Mouse (Mus musculus) kidney, embryonic 16.5 days (tissue): ENCODE measurements around the gene Ccdc137. TPM values are rescaled to one million over a fixed set of nuclear protein-coding genes. Genes with fewer than 3 reads are reported as not detected.

Source experiments
- ATAC-seq: fragments of 200-750 bp; cut with Nextera tagmentation; 2 replicates; pipeline ENCODE4 v1.8.0; 2017; ENCODE audit warnings: moderate TSS enrichment; ENCODE audit not compliant: low FRiP score, low TSS enrichment
- H3K27ac ChIP-seq: fragments of 300-500 bp; sonication (generic); 2 replicates; pipeline ENCODE4 v1.5.1; 2014; ENCODE audit warnings: low read length
- H3K27me3 ChIP-seq: fragments of 300-500 bp; sonication (generic); 2 replicates; pipeline ENCODE4 v1.6.1; 2014; ENCODE audit warnings: low read length, control low read depth, mixed read lengths; ENCODE audit not compliant: insufficient read depth
- H3K36me3 ChIP-seq: fragments of 300-500 bp; sonication (generic); 2 replicates; pipeline ENCODE4 v1.6.1; 2014; ENCODE audit warnings: low read length, control low read depth, mixed read lengths; ENCODE audit not compliant: insufficient read depth
- H3K4me1 ChIP-seq: fragments of 300-500 bp; sonication (generic); 2 replicates; pipeline ENCODE4 v1.6.1; 2014; ENCODE audit warnings: low read length, control low read depth, mixed read lengths; ENCODE audit not compliant: insufficient read depth
- H3K4me2 ChIP-seq: fragments of 300-500 bp; sonication (generic); replicated peaks from 2 replicates; pipeline ENCODE4 v1.6.1; 2014; ENCODE audit warnings: low read depth, low read length
- H3K4me3 ChIP-seq: fragments of 300-500 bp; sonication (generic); 2 replicates; pipeline ENCODE4 v1.5.1; 2014; ENCODE audit warnings: mild to moderate bottlenecking, low read length
- H3K9ac ChIP-seq: fragments of 300-500 bp; sonication (generic); replicated peaks from 2 replicates; pipeline ENCODE4 v1.6.1; 2014; ENCODE audit warnings: low read length
- H3K9me3 ChIP-seq: fragments of 300-500 bp; sonication (generic); 2 replicates; pipeline ENCODE4 v1.6.1; 2016; ENCODE audit warnings: low read length, control low read depth
- WGBS: fragments of 180-500 bp; shearing (Covaris S2); extraction: QIAGEN DNeasy Blood & Tissue Kit; methylation state at CpG from one replicate; pipeline ENCODE4 v1.1.7; 2014; 5-methylcytosine and 5-hydroxymethylcytosine counted together
- polyA plus RNA-seq: library from polyadenylated mRNA; unstranded; fragments of >200 nt; fragmentation: Nextera tagmentation; extraction: Ambion mirVana; gene quantifications from 2 replicates; pipeline ENCODE4 v1.2.1, GENCODE M21; 2015

The Ccdc137 gene
- polyA plus RNA-seq, 1 experiment from 2014 or later = 40.6 TPM

DNA sequence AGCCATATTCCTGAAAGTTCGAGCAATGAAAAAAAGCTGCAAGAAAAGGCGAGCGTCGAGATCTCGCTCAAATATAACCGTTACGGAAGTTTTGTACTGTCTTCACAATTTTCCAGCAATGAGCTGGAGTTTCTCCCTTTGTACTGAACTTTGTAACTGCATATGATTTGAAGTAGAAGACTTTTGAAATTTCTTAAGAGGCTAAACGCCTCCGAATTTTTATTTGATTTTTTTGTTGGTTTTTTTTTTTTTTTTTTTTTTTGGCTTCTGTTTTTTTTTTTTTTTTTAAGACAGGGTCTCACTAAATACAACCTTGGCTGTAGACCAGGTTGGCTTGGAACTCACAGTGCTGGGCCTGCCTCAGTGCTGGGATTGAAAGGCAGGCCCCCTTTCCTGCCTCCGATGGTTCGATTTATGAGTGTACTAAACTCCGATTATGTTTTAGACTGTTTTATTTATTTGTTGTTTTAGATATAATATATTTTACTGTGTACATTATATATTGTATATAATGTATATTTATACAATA is 20.0 kb upstream of the Ccdc137 start:
- Histone ChIP-seq H3K9ac (peak overlapping the region; percentile 93), H3K36me3 (peaks cover 3% of the 10 kb centered on the region), H3K4me3 (peak overlapping the region; percentile 89), H3K27me3 (no peaks in the 10 kb centered on the region), H3K4me1 (peaks cover 14% of the 10 kb centered on the region), H3K27ac (peak overlapping the region; percentile 76), H3K4me2 (peak overlapping the region; percentile 96), H3K9me3 (no peaks in the 10 kb centered on the region)
- 20% methylated on average over 12 of the region's 12 CpGs for WGBS
- no peak for ATAC-seq

DNA sequence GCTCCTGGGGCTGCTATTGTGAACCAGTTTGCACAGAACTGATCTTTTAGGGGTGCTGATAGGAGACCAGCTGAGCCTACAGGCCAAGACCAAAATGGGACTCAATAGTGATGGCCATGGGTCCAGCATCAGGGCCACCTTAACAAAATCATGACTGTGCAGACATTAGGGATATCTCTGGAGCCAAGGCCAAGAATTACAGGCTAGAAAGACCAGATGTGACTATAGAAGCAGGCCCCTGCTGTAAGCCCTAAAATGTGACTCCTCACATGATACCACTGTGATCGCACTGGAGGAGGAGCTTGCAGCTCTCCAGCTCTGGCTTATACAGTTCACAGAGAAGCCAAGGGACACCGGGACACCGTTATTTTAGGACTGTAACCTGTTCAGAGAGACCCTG is 15.6 kb upstream of the Ccdc137 start, which contains the start of gene Tspan10:
Gene Tspan10 (plus strand): TSS at position 301 of the 400 bp plus-strand sequence.
- ATAC-seq = no peak
- H3K9ac ChIP-seq = no peak within 1 kb of the TSS
- no peaks in the 10 kb centered on the region for H3K27me3 ChIP-seq
- H3K9me3 ChIP-seq = no peaks in the 10 kb centered on the region
- 91% methylated on average over 3 of the region's 3 CpGs for WGBS
- H3K4me1 ChIP-seq = 0 out of 2 replicates have a peak, but pooled peaks cover 2% of the 10 kb centered on the region
- H3K27ac ChIP-seq = no peak within 1 kb of the TSS
- no peak within 1 kb of the TSS for H3K4me2 ChIP-seq
- H3K36me3 ChIP-seq = no peaks in the 10 kb centered on the region
- H3K4me3 ChIP-seq = no peak within 1 kb of the TSS

DNA sequence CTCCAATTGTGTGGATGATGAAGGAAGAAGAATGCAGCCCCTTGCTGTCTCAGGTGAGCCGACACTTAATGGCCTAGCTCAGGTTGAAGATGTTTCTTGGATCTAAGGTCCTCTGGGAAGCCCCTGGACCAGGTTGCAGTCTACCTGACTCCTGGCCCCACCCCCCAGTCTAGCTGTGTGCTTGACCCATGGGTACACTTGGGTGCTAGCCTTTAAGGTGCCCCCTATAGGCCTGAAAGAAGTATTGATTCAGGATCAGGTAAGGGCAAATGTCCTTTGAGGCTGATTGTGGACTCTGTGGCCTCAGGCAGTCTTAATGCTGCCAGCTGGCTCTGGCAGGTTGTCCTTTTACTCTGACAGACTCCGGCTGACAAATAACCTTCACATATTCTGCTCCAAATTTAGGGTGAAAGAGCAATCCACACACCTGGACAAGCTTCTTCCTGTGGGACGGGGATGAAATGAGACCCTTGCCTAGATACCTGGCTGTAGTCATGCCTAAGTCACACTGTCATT is 15.1 kb upstream of the Ccdc137 start:
- no peak for ATAC-seq
- Histone ChIP-seq H3K27ac (no peak overlapping the region), H3K4me2 (no peak overlapping the region), H3K36me3 (no peaks in the 10 kb centered on the region), H3K9me3 (no peaks in the 10 kb centered on the region), H3K27me3 (no peaks in the 10 kb centered on the region), H3K4me1 (0 out of 2 replicates have a peak, but pooled peaks cover 2% of the 10 kb centered on the region), H3K9ac (no peak overlapping the region), H3K4me3 (no peak overlapping the region)
- 88% methylated on average over 3 of the region's 3 CpGs for WGBS

DNA sequence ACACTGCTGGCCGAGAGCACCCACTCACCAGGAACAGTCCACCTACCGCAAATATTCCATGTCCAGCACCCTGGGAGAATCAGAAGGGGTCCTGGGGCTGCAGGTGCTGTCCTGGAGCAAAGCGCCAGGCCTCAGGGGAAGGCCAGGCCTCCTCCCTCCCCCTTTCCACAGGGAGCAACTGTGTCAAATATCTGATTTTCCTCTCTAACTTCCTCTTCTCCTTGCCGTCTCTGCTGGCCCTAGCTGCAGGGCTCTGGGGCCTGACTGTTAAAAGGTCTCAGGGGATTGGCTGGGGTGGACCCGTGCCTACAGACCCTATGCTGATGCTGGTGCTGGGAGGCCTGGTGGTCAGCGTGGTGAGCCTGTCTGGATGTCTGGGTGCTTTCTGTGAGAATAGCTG is 13.8 kb upstream of the Ccdc137 start:
- no peaks in the 10 kb centered on the region for H3K27me3 ChIP-seq
- H3K9me3 ChIP-seq = no peaks in the 10 kb centered on the region
- no peak overlapping the region for H3K9ac ChIP-seq
- H3K27ac ChIP-seq = no peak overlapping the region
- no peak overlapping the region for H3K4me3 ChIP-seq
- no peaks in the 10 kb centered on the region for H3K4me1 ChIP-seq
- 65% methylated on average over 6 of the region's 6 CpGs for WGBS
- H3K4me2 ChIP-seq = no peak overlapping the region
- ATAC-seq = no peak
- H3K36me3 ChIP-seq = no peaks in the 10 kb centered on the region

DNA sequence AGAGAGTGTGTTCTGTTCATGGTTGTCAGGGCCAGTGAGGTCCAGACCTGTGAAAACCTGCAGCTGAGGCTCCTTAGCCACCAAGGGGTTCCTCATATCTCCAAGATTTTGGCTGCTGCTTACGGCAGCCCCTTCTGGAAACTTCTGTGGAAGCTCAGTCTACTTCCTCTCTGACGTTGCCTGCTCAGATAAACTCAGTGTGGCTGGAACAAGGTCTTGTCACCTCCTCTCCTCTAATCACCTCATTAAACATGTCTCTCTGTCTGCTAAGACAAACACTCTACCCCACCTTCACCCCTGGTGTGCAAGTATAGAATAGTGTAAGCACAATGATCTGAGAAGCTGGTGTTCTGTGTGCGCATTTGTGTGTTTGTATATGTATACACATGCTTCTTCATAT is 12.4 kb upstream of the Ccdc137 start:
- no peaks in the 10 kb centered on the region for H3K9me3 ChIP-seq
- H3K27me3 ChIP-seq = no peaks in the 10 kb centered on the region
- WGBS = 45% methylated on average over 3 of the region's 3 CpGs
- ATAC-seq = no peak
- no peak overlapping the region for H3K4me2 ChIP-seq
- no peak overlapping the region for H3K4me3 ChIP-seq
- H3K4me1 ChIP-seq = no peaks in the 10 kb centered on the region
- H3K36me3 ChIP-seq = no peaks in the 10 kb centered on the region
- H3K27ac ChIP-seq = no peak overlapping the region
- H3K9ac ChIP-seq = no peak overlapping the region

DNA sequence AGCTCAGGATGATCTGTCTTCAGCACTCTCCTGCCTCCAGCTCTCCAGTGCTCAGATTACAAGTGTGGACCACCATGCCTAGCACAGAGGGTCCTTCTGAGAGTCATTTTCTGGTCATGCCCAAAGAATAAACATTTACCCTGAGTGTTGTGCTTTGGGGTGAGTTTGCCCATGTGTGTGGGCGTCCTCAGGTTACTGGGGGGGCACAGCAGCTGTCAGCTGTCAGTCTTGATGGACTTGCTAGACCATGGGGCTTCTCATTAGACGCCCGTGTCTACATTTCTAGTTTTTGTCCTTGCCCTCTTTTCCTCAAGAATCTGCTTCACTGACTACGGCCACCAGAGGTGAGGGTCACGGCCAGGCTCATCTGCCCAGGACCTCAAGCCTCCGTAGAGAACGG is 10.7 kb upstream of the Ccdc137 start:
- Histone ChIP-seq H3K9me3 (no peaks in the 10 kb centered on the region), H3K27ac (no peak overlapping the region), H3K4me2 (no peak overlapping the region), H3K27me3 (no peaks in the 10 kb centered on the region), H3K4me3 (no peak overlapping the region), H3K9ac (no peak overlapping the region), H3K36me3 (no peaks in the 10 kb centered on the region), H3K4me1 (no peaks in the 10 kb centered on the region)
- no peak for ATAC-seq
- 56% methylated on average over 7 of the region's 7 CpGs for WGBS

DNA sequence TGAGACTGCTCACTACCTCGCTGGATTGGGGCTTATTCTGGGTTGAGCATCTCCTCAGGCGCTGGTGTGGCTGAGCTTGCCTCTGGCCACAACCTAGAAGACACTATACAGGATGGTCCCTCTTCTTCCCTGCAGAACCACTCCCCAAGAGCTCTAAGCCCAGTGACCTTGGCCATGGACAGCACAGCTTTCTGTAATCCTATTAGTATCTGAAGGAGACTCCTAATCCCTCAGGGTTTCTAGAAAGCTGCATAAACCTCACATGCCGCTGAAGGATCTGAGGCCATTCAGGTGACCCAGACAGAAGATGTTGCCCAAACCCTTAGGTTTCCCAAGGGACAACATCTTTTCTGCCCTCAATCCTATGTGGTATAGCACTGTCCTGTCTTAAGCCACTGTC is 5.7 kb upstream of the Ccdc137 start:
- H3K27me3 ChIP-seq = no peaks in the 10 kb centered on the region
- no peak overlapping the region for H3K9ac ChIP-seq
- H3K4me2 ChIP-seq = no peak overlapping the region
- no peaks in the 10 kb centered on the region for H3K36me3 ChIP-seq
- H3K4me1 ChIP-seq = 0 out of 2 replicates have a peak, but pooled peaks cover 4% of the 10 kb centered on the region
- no peak overlapping the region for H3K4me3 ChIP-seq
- no peak overlapping the region for H3K27ac ChIP-seq
- no peaks in the 10 kb centered on the region for H3K9me3 ChIP-seq
- ATAC-seq = no peak
- WGBS = 70% methylated on average over 3 of the region's 3 CpGs

DNA sequence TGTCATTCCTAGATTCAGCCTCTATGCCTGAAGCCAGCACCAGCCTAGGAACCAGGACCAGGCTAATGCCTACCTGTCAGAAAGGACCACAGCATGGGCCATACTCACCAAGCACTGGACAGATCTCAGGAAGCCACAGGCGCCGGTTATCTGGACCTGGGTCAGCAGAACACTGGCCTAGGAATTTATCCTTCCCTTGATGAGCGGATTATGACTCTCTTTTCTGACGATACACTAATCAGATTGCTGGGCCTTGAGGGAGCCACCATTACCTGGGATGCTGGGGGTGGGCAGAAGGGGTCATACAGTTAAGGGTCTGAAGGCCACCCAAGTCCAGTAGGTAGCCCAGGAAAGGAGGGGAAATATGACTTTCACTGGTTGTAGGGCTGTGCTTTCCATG is 4.6 kb upstream of the Ccdc137 start, which contains the start of gene Pde6g:
Gene Pde6g (minus strand): TSS at position 195 of the 400 bp plus-strand sequence.
- Histone ChIP-seq H3K9ac (no peak within 1 kb of the TSS), H3K4me1 (0 out of 2 replicates have a peak, but pooled peaks cover 5% of the 10 kb centered on the region), H3K36me3 (no peaks in the 10 kb centered on the region), H3K4me2 (no peak within 1 kb of the TSS), H3K9me3 (no peaks in the 10 kb centered on the region), H3K27me3 (no peaks in the 10 kb centered on the region), H3K4me3 (no peak within 1 kb of the TSS), H3K27ac (no peak within 1 kb of the TSS)
- WGBS = 91% methylated on average over 4 of the region's 4 CpGs
- ATAC-seq = no peak

DNA sequence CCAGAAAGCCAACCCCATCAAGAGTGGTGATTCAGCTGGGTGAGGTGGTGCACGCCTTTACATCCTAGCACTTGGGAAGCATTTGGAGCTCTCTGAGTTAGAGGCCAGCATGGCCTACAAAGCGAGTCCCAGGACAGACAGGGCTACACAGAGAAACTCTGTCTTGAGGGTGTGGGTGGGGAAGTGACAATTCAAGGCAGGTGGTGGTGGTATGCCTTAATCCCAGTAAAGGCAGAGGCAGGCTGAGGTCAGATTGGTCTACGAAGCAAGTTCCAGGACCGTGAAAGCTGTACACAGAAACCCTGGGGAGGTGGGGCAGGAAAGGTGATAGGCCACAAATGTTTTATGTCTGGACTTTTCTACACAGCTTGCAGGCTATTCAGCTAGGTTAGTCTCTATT is 3.0 kb upstream of the Ccdc137 start:
- Histone ChIP-seq H3K27me3 (no peaks in the 10 kb centered on the region), H3K4me1 (peaks cover 13% of the 10 kb centered on the region), H3K27ac (no peak overlapping the region), H3K9me3 (no peaks in the 10 kb centered on the region), H3K36me3 (peaks cover 6% of the 10 kb centered on the region; the same call in 1 of the 2 replicates), H3K4me2 (no peak overlapping the region), H3K9ac (no peak overlapping the region), H3K4me3 (no peak overlapping the region)
- ATAC-seq = no peak
- WGBS = 92% methylated on average over 4 of the region's 4 CpGs

DNA sequence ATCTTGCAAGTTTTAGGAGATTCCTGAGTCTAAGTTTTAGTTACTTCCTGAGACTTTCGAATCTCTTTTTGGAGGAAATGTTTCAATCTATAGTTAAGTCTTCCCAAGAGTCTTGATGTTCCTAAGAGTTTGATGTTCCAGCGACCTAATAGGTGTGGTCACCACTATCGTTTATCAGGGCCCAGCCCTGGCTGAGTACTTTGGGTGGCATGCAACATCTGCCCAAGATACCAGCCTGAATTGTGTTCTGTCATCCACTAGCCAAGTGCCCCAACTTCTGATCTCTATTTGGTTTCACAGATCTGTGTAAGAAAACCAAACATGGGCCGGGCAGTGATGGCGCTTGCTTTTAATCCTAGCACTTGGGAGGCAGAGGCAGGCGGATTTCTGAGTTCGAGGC is 2.5 kb upstream of the Ccdc137 start:
- no peak overlapping the region for H3K27ac ChIP-seq
- no peak overlapping the region for H3K9ac ChIP-seq
- peaks cover 8% of the 10 kb centered on the region; the same call in 1 of the 2 replicates for H3K36me3 ChIP-seq
- WGBS = 94% methylated on average over 7 of the region's 7 CpGs
- no peak overlapping the region for H3K4me3 ChIP-seq
- peaks cover 13% of the 10 kb centered on the region for H3K4me1 ChIP-seq
- H3K27me3 ChIP-seq = no peaks in the 10 kb centered on the region
- no peak overlapping the region for H3K4me2 ChIP-seq
- ATAC-seq = no peak
- H3K9me3 ChIP-seq = no peaks in the 10 kb centered on the region
